Mouse (Mus musculus): Measurements from ENCODE around the gene Gfy.
"Not testable (repeated sequence)": the region's sequence is repeated elsewhere in the genome, so short reads cannot be mapped to it uniquely, and the experiment has no call there.

Gene Gfy

GRCm38 (mm10) chr7:45166950-45167401, 12.4 kb downstream of the Gfy start:
- DNase-seq (ENCODE audit: low spot score): no peak

- no peak for DNase-seq (ENCODE audit: low spot score)
Measured at GRCm38 (mm10) chr7:45165701-45166100, 13.7 kb downstream of the Gfy start.

GRCm38 (mm10) chr7:45164833-45165232, 14.5 kb downstream of the Gfy start:
- no peak for DNase-seq (ENCODE audit: low spot score)

DNA sequence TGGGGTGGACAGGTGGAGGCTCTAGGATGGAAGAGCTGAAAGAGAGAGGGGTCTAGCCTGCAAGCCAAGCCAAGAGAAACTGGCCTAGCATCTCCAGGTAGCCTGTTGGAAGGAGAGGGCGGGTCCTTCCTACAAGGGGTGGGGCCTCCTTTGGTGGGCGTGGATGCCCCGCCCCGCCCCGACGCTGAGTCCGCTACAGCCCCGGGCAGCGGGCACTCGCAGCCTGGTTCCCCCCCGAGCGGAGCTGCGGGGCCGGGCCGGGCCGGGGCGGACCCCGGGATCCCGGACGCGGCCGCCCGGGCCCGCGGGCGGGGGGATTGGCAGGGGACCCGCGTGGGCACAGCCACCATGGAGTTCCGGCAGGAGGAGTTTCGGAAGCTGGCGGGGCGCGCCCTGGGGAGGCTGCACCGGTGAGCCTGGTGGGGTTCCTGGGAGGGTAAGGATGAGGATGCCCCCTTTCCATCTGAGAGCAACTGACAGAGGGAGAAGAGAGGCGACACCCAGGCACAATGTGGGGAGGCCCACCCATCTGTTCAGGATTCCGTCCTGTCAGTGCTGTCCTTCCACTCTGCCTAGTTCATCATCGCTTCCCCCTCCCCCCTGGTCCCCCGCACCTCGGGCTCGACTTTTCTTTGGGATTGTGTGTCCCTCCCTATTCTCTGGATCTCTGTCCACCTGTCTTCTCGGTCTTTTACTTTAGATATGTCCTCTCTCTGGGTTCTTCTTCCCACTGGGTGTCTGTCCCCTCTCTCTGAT, 15.5 kb downstream of the Gfy start, which contains the start of gene Slc17a7:
Slc17a7 (plus strand) TSS at position 215 of the 756 bp plus-strand sequence.
- DNase-seq (ENCODE audit: low spot score): no peak

DNA sequence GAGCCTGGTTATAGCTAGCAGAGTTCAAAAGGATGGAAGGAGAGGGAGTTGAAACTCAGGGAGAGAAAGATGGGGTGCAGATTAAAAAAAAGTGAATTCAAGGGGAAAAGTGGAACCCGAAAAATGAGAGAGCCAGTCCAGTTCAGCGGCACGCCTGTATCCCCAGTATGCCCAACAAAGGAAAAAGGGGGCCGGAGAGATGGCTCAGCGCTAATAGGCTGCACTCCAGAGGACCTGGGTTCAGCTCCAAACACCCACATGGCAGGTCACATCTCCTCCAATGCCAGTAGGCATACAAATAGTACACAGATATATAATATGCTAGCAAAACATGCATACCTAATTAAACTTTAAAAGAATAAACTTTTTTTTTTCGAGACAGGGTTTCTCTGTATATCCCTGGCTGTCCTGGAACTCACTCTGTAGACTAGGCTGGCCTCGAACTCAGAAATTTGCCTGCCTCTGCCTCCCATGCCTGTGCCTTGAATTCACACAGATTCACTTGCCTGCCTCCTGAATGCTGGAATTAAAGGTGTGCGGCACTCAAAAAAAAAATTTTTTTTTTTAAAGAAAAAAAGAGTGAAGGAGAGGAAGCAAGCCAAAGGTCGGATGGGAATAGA, 16.3 kb downstream of the Gfy start:
- DNase-seq (ENCODE audit: low spot score): no peak

DNA sequence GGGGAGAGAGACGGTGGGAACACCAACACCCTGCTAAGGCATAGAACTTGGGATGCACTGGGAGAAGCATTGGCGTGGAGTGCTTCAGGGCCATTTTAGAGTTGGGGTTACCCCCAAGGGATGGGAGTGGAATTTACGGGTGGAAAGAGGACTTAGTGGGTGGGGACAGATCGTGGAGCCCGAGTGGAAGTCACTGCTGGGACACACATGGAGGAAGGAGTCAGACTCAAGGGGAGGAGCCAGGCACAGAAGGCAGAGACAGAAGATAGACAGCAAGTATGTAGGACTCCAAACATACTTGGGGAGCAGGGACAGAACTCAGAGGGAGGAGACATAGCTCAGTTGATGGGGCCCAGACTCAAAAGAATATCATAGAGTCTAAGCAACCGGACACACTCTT, 16.8 kb downstream of the Gfy start:
- DNase-seq (ENCODE audit: low spot score): no peak

GRCm38 (mm10) chr7:45161612-45162473, 17.5 kb downstream of the Gfy start:
- peak; percentile 97 for DNase-seq (ENCODE audit: low spot score)

DNA sequence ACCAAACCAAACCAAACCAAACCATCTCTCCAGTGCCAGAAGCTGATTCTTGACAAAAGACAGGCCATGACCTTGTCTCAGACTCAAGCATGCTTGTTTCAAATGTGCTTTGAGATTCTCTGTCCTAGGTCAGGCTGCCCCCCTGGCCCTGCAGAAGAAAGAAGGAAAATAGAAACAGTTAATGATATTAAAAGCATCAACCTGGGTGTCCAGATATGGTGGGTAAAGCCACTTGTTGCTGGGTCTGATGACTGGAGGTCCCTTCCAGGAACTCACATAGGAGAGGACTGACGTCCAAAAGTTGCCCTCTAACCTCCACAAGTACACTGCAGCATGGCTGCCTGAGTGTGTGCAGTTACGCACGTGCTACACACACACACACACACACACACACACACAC, 18.5 kb downstream of the Gfy start:
- DNase-seq (ENCODE audit: low spot score): no peak

DNA sequence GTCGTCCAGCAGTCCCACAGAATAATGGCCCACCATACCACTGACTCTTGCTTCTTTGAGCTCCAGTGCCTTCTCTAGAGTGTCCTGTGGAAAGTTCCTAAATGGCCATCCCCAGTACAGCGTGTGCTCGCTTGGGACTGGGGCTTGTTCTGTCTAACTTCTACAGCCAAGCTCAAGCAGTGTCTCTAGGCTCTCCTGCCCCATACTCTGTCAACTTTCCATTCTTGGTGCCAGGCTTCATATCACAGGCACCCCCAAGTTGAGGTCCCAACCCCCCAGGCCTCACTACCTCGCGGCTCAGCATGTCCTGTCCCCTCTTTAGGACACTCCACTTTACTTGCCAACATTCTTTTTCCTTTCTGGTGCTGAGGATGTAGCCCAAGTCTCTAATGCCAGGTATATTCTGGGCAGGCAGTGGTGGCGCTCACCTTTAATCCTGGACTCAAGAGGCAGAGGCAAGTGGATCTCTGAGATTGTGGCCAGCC, 19.0 kb downstream of the Gfy start:
- no peak for DNase-seq (ENCODE audit: low spot score)

DNA sequence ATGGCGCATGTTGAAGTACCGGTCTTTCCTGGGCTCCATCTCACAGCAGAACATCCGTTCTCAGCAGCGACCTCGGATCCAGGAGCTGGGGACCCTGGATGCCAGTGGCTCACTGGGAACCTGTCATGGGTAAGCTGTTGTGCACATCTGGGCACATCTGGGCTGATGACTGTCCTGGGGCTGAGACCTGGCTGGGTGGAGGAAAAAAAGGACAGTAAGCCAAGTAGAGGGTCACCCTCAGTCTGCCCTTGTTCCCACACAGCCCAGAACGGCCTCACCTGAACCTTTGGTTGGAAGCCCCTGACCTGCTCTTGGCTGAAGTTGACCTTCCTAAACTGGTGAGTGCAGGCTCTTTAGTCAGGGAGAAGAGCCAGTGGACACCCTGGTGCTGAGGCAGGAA, 20.4 kb downstream of the Gfy start:
- DNase-seq (ENCODE audit: low spot score): no peak

DNA sequence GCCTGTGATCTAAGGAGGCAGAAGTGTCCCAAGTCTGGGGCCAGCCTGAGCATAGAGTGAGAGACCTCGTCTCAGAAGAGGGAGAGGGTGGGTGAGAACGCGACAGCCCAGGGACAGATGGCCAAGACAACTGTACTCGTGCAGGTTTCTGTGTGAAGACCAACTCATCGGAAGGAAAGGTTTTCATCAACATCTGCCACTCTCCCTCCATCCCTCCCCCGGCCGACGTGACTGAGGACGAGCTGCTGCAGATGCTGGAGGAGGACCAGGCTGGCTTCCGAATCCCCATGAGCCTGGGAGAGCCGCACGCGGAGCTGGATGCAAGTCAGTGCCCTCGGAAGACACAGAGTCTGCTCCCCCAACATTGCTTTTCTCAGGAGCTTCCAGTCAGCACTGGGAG, 21.9 kb downstream of the Gfy start:
- no peak for DNase-seq (ENCODE audit: low spot score)

DNA sequence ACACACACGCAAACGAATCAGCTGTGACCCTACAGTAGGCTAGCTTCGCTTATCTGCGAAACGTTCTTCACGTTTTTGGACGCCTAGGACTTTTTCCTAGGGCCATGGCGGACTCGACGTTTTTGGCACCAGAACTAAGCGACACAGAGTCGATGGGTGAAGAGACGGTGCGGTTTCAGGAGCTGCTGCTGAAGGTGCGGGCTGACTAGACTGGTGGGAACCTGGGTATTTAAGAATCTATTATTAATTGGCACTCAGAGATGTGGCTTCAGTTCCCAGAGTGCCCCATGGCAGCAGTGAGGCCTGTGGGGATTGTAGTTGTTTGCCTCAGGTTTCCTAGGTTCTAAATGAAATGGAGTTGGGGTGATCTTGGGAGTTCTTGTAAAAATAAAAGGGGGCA, 23.2 kb downstream of the Gfy start:
- DNase-seq (ENCODE audit: low spot score): no peak

DNA sequence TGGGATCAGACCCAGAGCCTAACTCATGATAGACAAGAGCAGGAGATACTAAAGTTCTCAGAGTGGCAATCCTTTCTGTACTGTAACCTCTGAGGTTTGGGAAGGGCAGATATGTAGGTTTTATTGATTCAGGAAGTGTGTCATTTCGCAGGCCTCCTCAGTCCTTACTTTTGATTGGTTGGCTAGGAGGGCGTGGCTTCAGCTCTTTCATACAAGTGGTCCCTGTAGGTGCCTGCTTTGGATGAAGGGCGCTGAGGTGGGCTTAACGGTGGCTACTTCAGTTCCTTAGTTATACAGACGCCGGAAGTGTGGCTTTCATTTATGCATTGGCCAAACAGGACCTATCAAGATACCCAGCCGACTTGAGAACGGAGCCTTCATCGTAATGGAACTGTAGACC, 23.8 kb downstream of the Gfy start:
- no peak for DNase-seq (ENCODE audit: low spot score)

DNA sequence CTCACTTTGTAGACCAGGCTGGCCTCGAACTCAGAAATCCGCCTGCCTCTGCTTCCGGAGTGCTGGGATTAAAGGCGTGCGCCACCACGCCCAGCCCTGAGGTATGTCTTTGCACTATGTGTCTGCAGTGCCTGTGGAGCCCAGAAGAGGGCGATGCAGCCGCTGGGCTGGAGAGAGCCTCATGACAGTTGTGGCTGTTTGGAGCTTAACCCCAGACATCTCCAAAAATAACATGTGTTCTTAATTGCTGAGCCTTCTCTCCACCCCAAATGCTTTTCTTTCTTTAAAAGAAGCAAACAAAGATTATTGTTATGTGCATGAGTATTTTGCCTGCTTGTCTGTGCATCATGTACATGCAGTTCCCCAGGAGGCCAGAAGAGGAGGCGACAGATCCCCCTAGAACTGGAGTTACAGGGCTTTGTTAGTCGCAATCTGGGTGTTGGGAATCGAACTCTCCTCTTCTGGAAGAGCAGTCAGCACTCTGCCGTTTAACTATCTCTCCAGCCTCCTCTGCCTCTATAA, 24.3 kb downstream of the Gfy start:
- DNase-seq (ENCODE audit: low spot score): peak; percentile 82

- peak; percentile 99 for DNase-seq (ENCODE audit: low spot score)
Measured at GRCm38 (mm10) chr7:45154096-45154992, 25.0 kb downstream of the Gfy start, which contains the start of the genes Pih1d1 and Aldh16a1. TSS of gene Pih1d1 (plus strand) at chr7:45154303. TSS of gene Aldh16a1 (minus strand) at chr7:45154584.

- DNase-seq (ENCODE audit: low spot score): no peak
Measured at GRCm38 (mm10) chr7:45153586-45153985, 25.8 kb downstream of the Gfy start.

GRCm38 (mm10) chr7:45153052-45153451, 26.3 kb downstream of the Gfy start:
- DNase-seq (ENCODE audit: low spot score): not testable (repeated sequence)

DNA sequence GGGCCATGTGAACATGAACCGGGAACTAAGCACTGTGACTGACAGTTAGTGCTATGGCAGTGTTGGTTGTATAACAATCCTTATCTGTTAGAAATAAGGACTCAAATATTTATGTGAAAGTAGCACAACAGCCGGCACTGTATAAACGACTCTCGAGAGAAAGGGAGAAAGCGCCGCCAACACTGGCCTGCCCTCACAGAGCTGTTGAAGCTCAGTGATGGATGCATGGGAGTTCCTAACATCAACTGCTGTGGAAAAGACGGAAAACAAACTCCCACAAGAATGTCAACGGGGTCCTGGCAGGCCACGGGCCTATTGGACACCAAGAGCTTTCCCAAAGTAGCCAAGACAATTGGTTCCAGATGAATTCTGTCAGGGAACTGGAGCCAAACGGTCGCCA, 28.1 kb downstream of the Gfy start:
- DNase-seq (ENCODE audit: low spot score): no peak

DNA sequence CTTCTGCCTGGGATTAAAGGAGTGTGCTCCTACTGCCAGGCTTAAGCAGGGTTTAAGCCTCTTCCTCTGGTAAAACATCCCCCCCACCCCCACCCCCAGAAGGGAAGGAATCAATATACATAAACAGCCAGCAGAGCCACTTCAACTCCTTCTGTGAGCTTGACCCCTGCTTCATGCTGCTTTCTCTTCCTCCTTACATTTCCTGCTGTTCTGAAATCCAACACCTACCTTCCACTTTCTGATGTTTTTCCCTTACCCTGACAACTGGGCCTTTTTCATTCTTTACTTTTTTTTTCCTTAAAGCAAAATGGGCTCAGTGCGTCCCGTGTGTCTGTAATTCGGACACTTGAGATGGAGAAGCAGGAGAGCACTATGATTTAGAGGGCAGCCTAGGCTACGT, 29.0 kb downstream of the Gfy start:
- no peak for DNase-seq (ENCODE audit: low spot score)

DNA sequence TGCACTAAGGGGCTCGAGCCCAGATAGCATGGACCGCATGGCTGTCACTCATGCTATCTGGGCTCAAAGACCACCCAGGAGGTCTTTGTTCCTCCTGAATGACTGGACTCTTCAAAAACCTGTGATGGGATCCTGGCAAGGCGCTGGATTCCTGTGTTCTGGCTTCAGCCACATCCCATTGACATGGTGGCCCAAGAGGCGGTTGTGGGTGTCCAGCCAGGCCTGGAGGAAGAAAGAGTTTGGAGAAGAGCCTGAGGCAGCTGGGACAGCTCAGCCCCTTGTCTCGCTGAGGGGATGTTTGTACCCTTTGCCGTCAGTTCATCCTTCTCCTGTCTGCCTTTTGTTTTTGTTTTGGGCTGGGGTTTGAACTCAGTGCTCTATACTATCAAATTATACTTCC, 29.8 kb downstream of the Gfy start:
- no peak for DNase-seq (ENCODE audit: low spot score)

- no peak for DNase-seq (ENCODE audit: low spot score)
Measured at GRCm38 (mm10) chr7:45148534-45149098, 30.8 kb downstream of the Gfy start.

Data from testis, postnatal 10 days (tissue).